Mouse (Mus musculus) frontal cortex, postnatal 10 days (tissue): Measurements from ENCODE around the gene Arhgap32.

Experiments used
- DNase-seq, 2 experiments: peaks; one replicate each; pipeline ENCODE4 v3.0.0; 2022; ENCODE audit warnings: low spot score in 2 of 2, mixed read lengths in 1 of 2

Arhgap32 gene

DNA sequence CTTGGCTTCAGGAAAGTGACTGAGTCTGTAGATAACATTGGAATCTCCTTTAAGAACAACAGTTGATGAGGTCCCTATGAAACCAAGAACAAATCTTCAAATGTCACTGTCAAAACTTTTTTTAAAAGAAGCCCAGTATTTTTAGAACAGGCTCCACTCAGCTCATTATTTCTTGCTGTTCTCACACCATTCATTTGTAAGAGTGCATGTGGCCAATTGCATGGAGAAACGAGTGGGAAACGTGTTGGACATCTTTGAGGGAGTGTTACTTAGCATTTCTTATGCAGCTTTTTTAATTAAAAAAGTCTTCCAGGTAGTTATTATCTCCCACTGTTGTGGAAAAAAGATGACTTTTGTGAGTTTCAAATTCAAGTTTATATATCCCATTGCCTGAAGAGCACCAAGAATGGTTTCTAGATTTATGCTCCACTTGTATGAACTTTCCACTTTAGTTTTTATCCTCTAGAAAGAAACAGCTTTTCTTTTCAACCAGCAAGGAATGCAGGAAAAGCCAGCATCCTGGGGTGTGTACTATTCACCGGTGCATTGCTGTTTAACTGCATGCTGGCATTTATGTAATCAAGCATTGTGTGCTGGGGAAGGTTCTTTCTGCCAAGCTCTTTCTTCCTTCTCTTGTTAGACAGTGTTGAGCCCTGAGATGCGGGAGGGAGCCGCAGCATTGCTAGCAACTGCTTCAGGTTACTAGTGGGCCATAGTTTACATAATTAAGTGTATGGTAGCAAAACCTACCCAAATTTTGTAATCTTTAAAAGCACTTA, 76.5 kb downstream of the Arhgap32 start:
- DNase-seq = no peak

DNA sequence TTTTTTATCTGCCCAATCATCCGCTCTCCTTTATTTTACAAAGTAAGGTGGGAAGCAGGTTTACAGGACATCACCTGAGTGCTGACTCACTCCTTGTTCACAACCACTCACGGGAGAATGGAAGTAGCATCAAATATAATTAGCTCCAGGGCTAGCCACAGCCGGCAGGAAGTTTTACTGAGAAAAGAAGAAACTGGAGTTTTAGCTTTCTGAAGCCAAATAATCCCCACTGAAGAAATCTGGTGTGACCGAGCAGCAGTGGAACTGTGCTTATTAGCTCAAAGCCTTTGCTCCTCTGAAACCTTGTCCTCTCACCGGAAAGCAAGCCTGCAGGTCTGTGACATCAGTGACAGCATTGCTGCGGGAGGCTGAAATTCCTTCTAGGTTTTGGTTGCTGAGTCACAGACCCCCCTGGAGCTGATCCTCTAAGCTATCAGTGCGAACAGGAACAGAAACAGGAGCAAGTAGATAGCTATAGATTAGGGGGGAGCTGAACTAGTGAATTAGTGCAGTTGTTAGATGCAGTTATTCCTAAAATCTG, 88.6 kb downstream of the Arhgap32 start:
- no peak for DNase-seq

DNA sequence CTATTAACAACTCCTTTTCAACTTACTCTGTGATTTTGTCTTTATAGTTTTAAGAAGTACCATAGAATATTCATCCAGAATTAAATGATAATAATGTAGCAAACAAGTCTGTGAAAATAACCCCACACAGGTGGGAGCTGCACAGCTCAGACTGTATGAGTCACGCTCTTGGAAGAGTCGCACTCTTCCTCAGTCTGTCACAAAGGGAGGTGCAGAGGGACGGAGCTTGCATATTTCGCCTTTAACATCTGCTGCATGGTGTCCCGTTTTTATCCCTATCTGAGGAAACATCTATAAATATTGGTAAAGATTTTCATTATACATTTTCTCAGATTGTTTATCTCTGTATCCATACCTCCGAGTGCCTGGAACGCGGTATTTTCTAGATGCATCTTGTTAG, 91.2 kb downstream of the Arhgap32 start:
- no peak for DNase-seq

DNA sequence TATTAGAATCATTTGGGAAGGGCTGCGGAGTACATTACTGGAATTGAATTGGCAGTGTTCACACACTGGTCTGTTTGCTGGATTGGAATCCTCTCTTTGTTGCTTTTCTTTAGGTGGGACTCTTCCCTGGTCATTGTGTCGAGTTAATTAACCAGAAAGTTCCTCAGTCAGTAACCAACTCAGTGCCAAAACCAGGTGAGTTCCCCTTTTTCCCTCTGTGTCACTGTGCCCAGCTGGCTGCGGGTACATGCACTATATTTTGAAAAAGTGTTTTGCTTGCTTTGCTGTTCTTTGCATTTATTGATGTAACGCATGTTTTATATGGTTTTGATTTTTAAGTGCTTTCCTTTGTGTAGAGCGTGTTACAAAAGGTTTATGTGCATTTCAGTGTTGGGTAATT, 92.1 kb downstream of the Arhgap32 start:
- no peak for DNase-seq

DNA sequence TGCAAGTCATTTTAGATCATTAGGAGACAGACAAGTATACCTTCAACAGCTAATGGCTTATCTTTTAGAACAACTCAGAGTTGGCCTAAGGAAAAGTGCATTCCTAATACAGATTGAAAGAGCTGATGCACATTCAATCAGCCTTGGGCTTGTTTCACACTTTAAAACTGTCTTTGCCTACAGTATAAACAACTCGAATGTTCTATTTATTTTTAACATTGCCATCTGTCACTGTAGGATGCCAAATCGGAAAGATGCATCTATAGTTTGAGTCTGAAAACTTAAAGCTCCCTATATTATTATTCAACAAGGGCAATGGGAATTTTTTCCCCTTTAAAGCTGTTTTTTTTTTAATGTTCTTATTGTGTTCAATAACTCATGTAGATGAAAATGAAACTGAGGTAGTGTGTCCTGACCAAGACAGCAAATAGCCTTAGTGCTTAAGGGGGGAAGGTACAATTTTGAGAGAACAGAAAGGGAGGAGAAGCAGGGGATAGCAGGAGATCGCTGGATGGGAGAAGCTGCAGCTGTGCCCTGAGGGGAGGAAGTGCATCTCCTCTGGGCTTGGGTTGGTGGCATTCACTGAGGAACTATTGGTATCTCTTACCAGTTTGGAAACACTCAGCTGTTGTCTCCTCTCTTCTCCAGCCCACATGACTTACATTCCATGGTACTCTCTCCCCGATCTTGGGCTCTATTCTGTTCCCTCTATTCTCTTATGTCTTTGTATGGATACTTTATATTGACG, 101.1 kb downstream of the Arhgap32 start:
- no peak for DNase-seq

DNA sequence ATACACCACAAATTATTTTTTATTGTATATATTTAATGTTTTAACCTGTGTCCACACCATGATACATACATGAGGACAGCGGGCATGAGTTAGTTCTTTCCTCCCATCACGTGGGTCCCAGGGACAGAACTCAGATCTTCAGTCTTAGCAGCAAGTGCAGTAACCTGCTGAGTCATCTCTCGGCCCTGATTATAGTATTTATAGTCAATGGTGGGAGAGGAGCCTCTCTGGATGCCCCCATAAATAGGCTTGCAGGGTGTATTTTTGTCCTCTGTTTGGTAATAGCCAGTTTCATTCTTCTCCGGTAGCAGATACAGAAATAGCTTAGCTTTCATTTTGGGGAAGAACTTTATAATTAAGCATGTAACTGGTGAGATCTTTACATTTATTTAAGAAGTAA, 103.5 kb downstream of the Arhgap32 start:
- DNase-seq = no peak

DNA sequence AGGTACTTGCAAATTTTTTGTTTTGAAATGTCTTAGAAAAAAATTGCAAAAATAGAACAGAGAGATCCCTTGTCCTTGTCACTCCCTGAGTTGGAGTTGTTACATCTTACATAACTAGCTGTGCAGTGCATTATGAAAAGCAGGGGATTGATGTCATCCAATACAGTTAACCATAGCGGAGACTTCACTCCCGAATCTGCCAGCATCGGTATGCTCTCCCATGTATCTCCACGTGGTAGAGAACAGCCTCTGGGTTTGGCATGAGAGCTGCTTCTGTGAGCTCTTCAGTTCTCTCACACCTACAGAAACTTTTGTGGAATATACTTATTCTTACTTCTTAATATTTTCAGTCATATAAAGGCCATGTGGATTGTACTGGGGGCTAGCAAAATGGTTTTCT, 106.2 kb downstream of the Arhgap32 start:
- DNase-seq = no peak

DNA sequence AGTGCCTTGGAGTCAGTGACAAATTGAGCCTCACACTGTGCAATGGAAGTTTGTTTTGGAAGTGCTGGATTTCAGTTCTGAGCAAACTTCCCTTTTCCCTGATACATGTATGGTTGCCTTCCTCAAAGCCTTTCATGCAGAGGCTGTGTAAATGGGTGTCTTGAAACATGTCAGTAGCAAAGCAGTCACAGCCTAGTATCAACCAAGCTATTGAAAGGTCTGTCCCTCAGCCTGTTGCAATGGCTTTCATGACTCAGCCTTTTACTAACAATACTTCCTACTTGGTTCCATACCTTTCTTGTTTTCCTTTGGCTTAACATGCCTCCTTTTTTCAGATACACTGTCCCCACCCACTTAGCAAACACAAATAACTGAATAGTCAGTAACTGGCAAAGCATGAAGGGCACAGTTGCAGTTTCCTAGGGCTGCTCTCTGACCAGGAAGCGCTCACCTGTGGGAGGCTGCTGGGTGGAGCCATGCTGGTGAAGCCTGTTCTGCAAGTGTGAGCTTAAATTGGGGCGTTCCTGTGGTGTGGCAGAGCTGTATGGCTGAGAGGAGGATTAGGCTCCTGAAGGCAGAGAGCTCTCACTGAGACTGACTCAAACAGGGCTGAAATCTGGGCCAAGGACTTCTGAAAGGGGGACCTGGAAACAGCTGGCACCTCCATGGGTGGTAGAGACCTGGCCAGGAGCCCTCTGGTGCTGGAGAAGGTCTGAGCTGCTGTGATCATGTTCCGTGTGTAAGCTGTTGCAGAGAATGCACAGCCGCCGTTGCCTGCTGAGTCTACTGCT, 108.0 kb downstream of the Arhgap32 start:
- DNase-seq = no peak

DNA sequence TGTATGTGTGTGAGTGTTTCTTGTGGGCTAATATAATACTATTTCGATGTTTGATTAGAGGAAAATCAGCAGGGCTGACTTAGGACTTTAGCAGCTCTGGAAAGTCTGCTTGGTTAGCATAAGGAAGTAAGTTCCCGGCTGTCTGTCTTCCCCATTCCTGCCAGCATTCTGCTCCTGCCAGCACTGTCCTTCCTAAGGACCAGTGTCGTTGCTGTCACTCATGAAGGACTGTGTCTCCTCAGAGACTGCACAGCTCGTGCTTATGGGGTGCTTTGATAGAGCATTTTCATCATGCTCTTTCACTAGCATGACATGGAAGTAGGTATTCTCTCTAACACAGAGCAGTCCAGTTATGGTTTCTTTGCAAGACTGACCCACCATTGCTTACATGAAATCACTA, 109.0 kb downstream of the Arhgap32 start:
- DNase-seq = no peak

DNA sequence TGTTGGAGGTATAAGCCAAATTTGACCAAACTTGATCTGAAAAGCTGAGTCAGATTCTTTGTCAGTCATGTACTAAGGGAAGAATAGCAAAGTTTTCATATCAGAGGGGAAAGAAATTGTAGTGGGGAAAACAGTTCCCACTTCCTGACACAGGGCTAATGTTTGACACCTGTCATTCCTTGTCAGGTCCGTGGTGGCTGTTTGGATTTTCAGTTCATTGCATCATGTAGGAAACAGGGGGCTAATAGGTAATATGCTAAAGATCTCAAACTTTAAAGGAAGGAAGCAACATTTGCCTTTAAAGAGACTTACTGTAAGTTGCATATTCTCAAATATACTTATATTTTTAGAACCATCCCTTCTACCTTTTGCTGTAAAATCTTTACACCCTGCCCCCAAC, 109.6 kb downstream of the Arhgap32 start:
- DNase-seq = no peak

DNA sequence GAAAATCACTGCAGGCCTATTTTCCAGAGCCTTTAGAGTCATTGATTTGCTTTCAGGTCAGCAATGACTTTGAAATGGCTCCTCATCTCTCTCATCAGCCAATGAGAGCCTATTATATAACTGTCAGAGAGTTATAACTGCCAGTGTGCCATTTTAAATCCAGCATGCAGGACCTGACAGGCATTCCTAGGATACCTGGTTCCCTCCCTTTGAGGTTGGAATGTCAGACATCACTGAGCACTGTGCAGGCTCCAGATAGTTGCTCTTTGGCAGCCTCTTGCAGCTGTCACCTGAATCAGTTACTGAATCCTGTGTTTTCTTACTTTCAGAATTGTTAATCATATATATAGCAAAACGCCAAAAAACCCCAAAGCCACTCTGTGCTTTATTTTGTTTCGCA, 111.1 kb downstream of the Arhgap32 start:
- DNase-seq = no peak

DNA sequence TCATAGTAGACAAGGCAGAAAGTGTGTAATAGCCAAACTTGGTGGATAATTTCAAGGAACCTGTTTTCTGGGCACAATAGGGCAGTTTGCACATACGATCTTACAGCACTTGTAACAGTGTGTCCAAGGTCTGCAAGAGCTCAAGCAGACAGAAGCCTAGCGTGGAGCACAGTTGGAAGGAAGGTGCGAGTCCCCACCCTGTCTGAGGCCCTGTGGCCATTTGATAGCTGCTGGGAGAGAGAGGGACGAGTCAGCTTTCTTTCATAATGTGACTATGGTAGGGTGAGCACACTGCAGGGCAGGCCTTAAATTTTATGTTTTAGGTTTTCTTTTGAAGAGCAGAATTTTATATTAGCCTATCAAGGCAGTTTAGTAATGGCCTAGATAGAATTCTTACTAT, 117.7 kb downstream of the Arhgap32 start:
- no peak for DNase-seq

DNA sequence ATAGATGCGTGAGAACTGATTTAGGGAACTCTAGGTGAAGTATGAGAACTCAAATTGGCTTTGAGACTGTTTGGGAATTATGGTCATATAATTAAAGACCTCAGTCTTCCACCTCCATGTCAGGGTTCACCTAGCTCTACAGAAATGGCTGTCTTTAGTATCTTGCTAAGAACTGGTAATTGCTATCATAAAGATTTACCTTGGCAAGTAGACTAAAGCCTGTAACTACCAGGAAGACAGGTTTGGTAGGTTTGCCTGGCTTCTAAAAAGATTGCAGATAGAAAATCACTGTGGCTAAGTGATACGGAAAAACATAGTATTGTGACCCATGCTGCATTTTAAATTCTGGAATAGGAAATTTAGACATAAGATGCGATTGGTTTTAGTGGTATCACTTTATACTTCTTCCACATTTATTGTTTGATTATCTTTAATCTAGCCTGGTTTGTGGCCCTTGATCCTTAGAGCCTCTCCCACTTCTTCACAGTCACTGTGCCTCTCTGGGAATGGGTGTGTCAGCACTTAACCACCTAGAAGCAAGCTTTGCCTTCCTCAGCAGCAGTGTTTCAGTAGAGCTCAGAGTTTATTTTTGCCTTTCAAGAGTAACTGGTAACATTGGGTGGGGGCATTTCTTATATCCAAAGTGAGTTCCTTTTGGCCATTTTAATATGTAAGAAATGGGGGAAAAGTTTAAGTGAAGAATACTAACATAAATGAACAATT, 119.0 kb downstream of the Arhgap32 start:
- DNase-seq = no peak

DNA sequence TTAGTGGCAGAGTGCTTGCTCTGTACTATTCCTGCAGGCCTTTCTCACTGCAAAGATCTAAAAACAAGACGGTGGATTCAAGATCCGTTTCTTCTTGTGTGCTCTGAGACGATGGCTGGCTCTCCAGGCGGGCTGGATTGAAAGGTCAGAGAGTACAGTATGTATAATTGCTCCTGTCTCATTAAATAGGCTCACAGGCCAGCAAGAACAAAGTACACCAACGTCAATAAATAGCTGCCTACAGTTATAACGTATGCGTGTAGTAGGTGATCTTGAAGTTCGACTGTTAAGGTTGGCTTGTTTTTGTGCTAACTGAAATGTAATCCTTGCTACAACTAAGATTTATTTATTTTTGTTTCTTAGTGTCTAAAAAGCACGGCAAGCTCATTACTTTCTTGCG, 123.0 kb downstream of the Arhgap32 start:
- no peak for DNase-seq

DNA sequence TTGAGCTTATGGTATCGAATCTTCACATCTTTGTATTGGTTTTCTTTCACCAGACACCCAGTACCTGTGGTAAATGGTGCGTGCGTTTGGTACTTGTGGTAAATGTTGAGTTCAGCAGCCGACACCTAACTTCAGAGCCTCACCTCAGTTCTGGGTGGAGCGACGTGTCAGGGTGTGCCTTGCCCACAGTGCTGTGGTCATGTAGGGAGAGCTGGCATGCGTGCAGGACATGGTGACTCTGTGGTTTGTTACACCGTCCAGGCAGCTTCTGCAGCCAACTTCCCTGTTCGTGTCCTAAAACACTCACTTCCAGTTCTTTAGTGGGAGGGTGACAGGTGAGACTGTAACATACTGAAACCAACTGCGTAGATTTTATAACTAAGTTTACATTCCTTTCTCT, 123.5 kb downstream of the Arhgap32 start:
- DNase-seq = no peak

DNA sequence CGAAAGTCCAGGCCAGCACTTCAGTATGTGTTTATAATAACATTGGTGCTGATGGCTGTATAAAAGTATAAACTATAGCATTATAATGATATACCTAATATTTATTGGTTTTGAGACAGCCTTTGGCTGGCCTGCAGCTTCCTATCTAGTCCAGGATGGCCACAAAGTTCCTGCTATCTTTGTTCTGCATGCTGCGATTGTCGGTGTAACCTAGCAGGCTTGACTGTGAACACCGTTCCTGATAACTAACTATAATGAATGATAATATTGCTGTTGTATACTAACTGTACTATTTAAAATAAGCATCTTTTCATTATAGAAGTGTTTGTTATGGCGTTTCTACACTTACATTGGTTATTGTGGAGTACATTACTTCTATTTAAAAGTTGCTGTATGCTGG, 124.5 kb downstream of the Arhgap32 start:
- DNase-seq = no peak

DNA sequence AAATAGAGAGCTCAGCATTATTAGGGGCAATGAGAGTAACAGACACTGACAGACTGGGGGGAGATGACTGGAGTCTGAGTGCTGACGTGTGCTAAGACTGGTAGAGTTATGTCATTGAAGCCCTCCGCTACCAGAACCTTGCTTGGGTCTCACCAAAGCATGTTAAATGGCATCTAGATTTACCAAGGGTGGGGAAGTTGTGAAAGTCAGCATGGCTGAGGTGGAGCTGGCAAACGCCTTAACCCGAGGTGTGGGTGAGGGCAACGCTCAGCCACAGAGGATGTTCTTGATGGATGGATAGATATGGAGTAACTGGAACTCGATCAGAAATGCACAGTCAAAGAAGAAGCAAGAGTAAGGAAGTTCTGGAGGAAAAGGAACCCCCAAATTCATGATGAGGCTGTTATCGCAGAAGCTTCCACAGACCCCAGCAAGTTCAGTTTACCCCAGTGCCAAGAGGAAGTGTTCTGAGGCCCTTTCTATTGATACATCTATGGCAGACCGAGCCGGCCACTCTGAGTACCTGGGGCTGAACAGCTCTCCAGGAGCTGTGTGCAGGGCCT, 125.8 kb downstream of the Arhgap32 start:
- DNase-seq = no peak

DNA sequence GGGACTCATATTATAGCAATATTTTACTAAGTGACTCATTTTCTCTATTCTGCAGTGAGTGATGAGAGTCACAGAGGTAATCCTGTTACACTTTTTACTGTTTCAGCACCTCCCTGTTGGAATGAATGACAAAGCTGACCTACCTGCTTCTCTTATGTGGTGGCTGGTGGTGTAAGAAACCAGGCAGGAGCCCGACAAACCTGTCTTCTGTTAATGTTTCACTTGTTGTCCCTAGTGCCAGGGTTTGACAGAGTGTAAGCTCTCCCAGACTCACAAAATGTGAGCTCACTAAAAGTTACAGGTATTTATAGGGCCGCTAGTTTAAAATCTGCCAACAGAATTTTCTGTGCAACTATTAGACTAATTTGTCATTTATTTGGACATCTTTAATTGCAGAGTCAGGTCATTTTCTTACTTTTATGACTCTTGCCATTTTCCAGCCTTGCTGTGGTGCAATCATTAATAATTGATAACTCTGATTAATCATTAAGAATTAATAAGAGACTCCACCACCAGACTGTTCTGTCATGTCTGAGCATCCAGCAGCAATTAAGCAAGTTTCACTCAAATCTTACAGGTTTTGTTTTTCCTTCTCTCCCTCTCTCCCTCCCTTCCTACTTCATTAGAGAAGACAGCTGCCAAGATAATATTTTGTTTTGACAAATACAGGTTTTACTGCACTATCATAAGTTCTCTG, 127.1 kb downstream of the Arhgap32 start:
- no peak for DNase-seq

DNA sequence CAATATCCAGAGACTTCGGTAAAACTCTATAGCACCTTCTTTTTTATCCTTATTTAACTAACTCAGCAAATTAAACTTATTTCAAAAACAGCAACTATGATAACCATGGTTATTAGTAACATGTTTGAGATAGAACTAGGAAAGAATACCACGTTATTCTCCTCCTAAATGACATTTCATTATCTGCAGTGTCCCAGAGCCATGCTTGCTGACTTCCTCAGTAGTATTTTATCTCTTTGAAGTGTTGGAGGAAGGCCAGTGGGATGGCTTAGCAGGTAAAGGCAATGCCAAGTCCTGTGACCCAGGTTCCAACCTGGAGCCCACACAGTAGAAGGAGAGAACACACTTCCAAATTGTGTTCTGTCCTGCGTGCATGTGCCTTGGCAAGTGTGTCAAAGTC, 129.3 kb downstream of the Arhgap32 start:
- no peak for DNase-seq

DNA sequence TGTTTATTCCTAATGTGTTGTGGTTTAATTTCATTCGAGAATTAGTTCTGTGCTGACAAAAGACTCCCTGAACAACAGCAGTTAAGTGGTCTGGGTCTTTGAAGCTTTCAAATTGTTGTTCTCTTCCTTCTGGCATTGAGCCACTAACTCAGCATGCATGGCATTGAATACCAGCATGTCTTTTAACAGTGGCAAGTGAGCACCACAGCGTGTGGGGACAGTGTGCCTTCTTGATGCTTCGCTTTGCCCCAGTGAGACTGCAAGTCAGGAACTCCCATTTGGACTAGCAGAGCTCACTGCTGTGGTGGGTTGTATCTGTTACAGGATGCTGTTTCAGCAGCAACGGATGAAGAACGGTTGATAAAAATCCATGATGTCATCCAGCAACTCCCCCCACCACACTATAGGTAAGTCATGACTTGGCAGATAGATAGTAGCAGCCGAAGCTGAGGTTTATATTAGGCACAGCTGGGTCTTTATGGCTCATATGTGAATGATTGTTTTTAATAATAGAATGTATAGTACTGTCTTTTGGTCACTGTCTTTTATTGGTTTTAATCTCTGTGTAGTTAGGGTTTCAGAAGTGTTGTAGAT, 130.3 kb downstream of the Arhgap32 start:
- DNase-seq = no peak
